Comparison of ENCODE assay signal across 11 mouse cellular contexts in the genomic region with DNA sequence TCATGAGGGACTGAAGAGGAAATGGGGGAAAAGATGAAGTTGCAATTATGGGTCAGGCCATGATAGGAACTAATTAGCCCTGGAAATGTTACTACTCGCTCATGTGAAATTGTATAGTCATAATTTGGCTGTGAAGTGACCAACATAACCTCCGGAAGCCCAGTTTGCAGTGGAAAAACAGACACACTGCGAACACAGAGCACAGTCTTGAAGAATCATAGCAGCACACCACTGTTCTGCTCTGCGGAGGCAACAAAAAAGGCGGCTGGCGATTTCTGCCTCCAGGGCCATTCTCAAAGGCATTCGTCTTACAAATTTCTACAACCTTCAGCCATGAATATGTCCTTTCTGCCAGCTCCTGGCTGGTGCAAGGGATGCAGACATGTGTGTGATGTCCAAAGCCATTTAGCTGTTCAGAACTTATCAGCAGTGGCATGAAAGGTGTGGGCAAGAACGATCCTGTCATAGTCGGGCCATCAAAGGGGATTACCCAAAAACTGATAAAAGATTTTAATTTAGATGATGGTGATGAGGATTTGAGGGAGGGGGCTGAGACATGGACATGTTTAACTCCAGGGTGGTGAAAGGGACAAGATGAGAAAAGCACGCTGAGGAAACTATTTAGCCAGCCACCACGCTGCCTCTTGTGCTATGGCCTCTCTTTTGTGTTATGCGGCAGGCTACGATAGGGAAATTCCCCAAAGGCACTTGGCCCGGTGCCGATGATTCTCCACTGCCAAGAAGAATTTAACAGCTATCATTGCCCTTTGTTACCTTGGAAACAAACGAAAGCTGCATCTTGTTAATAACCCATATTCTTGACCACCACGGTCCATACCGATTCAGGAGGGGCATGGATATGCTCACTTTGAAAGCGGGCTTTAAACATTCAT.
DNase-seq lines count a peak whose midpoint lies in the region; ATAC-seq and TF ChIP-seq lines count a peak whose summit lies in the region.
"Had no signal": no experiment of that assay in that cellular context is flagged by ENCODE, and none has a peak within 500 bp of the region (broad histone marks: within the 10 kb centered on the region; RNA-seq: fewer than 3 reads in every experiment).

No protein-coding gene starts in this region.

- H3K4me2 ChIP-seq in heart, embryonic 16.5 days (ENCODE audit: low read depth, low read length): peak overlapping the region; percentile 14; the same call in 1 of the 2 replicates
- no peak overlapping the region for H3K4me2 ChIP-seq in lung, postnatal 0 days (replicated peaks; ENCODE audit: low read depth, low read length)
- no peak overlapping the region for H3K4me2 ChIP-seq in hindbrain, embryonic 13.5 days
- peak overlapping the region; percentile 18; the same call in 1 of the 2 replicates for H3K4me2 ChIP-seq in midbrain, embryonic 15.5 days

- no peak for TF ChIP-seq EP300 in lung, postnatal 0 days (IDR thresholded peaks at IDR 0.05)

- 55% methylated on average over 19 of the region's 19 CpGs for WGBS in heart, embryonic 16.5 days
- WGBS in lung, postnatal 0 days: 63% methylated on average over 19 of the region's 19 CpGs
- WGBS in hindbrain, embryonic 13.5 days: 48% methylated on average over 19 of the region's 19 CpGs
- 39% methylated on average over 19 of the region's 19 CpGs for WGBS in midbrain, embryonic 15.5 days

- no peaks in the 10 kb centered on the region for H3K27me3 ChIP-seq in heart, embryonic 16.5 days (ENCODE audit: control insufficient read depth, insufficient read depth, low read length)
- no peaks in the 10 kb centered on the region for H3K27me3 ChIP-seq in lung, postnatal 0 days (replicated peaks; ENCODE audit: insufficient read depth, low read length)
- H3K27me3 ChIP-seq in hindbrain, embryonic 13.5 days: no peaks in the 10 kb centered on the region
- H3K27me3 ChIP-seq in midbrain, embryonic 15.5 days (replicated peaks): no peaks in the 10 kb centered on the region

- DNase-seq in heart, postnatal 36 days: no peak
- DNase-seq in lung, postnatal 0 days (ENCODE audit: low spot score): peak; percentile 9
- DNase-seq in lung, postnatal 25 days (ENCODE audit: low spot score): no peak
- no peak for DNase-seq in urinary bladder, postnatal 36 days (ENCODE audit: low spot score in 2 of 2)
- DNase-seq in urinary bladder, postnatal 10 days (ENCODE audit: low spot score): no peak
- DNase-seq: gastrocnemius, postnatal 36 days; kidney, postnatal 14 days had no signal

- no peaks in the 10 kb centered on the region for H3K9me3 ChIP-seq in heart, embryonic 16.5 days (replicated peaks; ENCODE audit: control insufficient read depth, low read length)
- no peaks in the 10 kb centered on the region for H3K9me3 ChIP-seq in lung, postnatal 0 days (ENCODE audit: low read length)
- no peaks in the 10 kb centered on the region for H3K9me3 ChIP-seq in hindbrain, embryonic 13.5 days
- H3K9me3 ChIP-seq in midbrain, embryonic 15.5 days: no peaks in the 10 kb centered on the region
- H3K9me3 ChIP-seq: forebrain, embryonic 10.5 days had no signal

- H3K27ac ChIP-seq in heart, embryonic 16.5 days (ENCODE audit: low read length): no peak overlapping the region
- no peak overlapping the region for H3K27ac ChIP-seq in lung, postnatal 0 days (ENCODE audit: low read length)
- H3K27ac ChIP-seq in hindbrain, embryonic 13.5 days: peak overlapping the region; percentile 67
- H3K27ac ChIP-seq in midbrain, embryonic 15.5 days: peak overlapping the region; percentile 54
- H3K27ac ChIP-seq: forebrain, embryonic 10.5 days had no signal

- intact Hi-C loops in heart, postnatal 36 days (cut with DNase I): no loop called here

- 0 out of 2 replicates have a peak, but pooled peaks have one; percentile 32 for ATAC-seq in heart, embryonic 16.5 days (replicated peaks; ENCODE audit: extremely low read depth, insufficient read depth, low FRiP score)
- no peak for ATAC-seq in lung, postnatal 0 days
- peak; percentile 46 for ATAC-seq in hindbrain, embryonic 13.5 days (ENCODE audit: low FRiP score)
- peak; percentile 66; the same call in 1 of the 2 replicates for ATAC-seq in midbrain, embryonic 15.5 days (replicated peaks)

- no peaks in the 10 kb centered on the region for H3K36me3 ChIP-seq in heart, embryonic 16.5 days (ENCODE audit: control insufficient read depth, insufficient read depth)
- H3K36me3 ChIP-seq in lung, postnatal 0 days (ENCODE audit: insufficient read depth, low read length): no peaks in the 10 kb centered on the region
- H3K36me3 ChIP-seq in hindbrain, embryonic 13.5 days: no peaks in the 10 kb centered on the region
- no peaks in the 10 kb centered on the region for H3K36me3 ChIP-seq in midbrain, embryonic 15.5 days (replicated peaks)
- H3K36me3 ChIP-seq: forebrain, embryonic 10.5 days had no signal

- no peak for TF ChIP-seq CTCF in lung, postnatal 0 days (IDR thresholded peaks at IDR 0.05)

- 0 out of 2 replicates have a peak, but pooled peaks cover 8% of the 10 kb centered on the region for H3K4me1 ChIP-seq in heart, embryonic 16.5 days (ENCODE audit: control insufficient read depth, insufficient read depth, low read length)
- H3K4me1 ChIP-seq in lung, postnatal 0 days (ENCODE audit: insufficient read depth, low read depth, low read length): no peaks in the 10 kb centered on the region
- peaks cover 34% of the 10 kb centered on the region for H3K4me1 ChIP-seq in hindbrain, embryonic 13.5 days (replicated peaks)
- peaks cover 26% of the 10 kb centered on the region for H3K4me1 ChIP-seq in midbrain, embryonic 15.5 days

- no peak overlapping the region for H3K4me3 ChIP-seq in heart, embryonic 16.5 days (ENCODE audit: low read length)
- H3K4me3 ChIP-seq in lung, postnatal 0 days (ENCODE audit: low read depth, low read length): no peak overlapping the region
- no peak overlapping the region for H3K4me3 ChIP-seq in hindbrain, embryonic 13.5 days
- no peak overlapping the region for H3K4me3 ChIP-seq in midbrain, embryonic 15.5 days
- H3K4me3 ChIP-seq: forebrain, embryonic 10.5 days had no signal

- no peak overlapping the region for H3K9ac ChIP-seq in heart, embryonic 16.5 days (ENCODE audit: low read length)
- H3K9ac ChIP-seq in lung, postnatal 0 days (replicated peaks; ENCODE audit: low read depth): no peak overlapping the region
- H3K9ac ChIP-seq in hindbrain, embryonic 13.5 days: no peak overlapping the region
- H3K9ac ChIP-seq in midbrain, embryonic 15.5 days: no peak overlapping the region

Comparison
In these comparisons a context has a peak if more than half of its experiments do, and no peak if none do; other contexts are left out.
1. H3K27ac ChIP-seq: peak in hindbrain, embryonic 13.5 days (single experiment) and midbrain, embryonic 15.5 days (single experiment); none in heart, embryonic 16.5 days (single experiment) and lung, postnatal 0 days (single experiment).
2. H3K4me2 ChIP-seq: peak in heart, embryonic 16.5 days (single experiment) and midbrain, embryonic 15.5 days (single experiment); none in lung, postnatal 0 days (single experiment) and hindbrain, embryonic 13.5 days (single experiment).